Mouse (Mus musculus): ENCODE results near the gene Scrg1. TPM values are rescaled to one million over a fixed set of nuclear protein-coding genes. Genes with fewer than 3 reads are reported as not detected.

Gene Scrg1
- polyA plus RNA-seq, 1 experiment from 2014 or later = 1.8 TPM

- H3K27ac ChIP-seq (replicated peaks in 1 of 2; ENCODE audit: control insufficient read depth in 1 of 2, insufficient read depth in 1 of 2, low read depth in 2 of 2, low read length in 2 of 2) = peak overlapping the region; percentile 8 to 71; a peak in 3 of 4 replicates
- H3K4me3 ChIP-seq (ENCODE audit: control insufficient read depth in 1 of 2, insufficient read depth in 1 of 2, low read depth in 1 of 2, low read length in 2 of 2) = no peak overlapping the region
- ATAC-seq (ENCODE audit: insufficient number of reproducible peaks, insufficient read depth, low FRiP score, low read depth) = peak; percentile 66; the same call in 1 of the 2 replicates
- no peak overlapping the region for H3K4me2 ChIP-seq (ENCODE audit: low read length)
- H3K36me3 ChIP-seq (ENCODE audit: control insufficient read depth, insufficient read depth, low read length) = peaks cover 20% of the 10 kb centered on the region
- no peaks in the 10 kb centered on the region for H3K27me3 ChIP-seq (ENCODE audit: control insufficient read depth, insufficient read depth, low read length)
- no peaks in the 10 kb centered on the region for H3K9me3 ChIP-seq (ENCODE audit: control insufficient read depth, low read length)
- WGBS = 23% methylated on average over 3 of the region's 3 CpGs
- H3K9ac ChIP-seq (ENCODE audit: low read length) = no peak overlapping the region
- peaks cover 7 to 14% of the 10 kb centered on the region in 2 experiments; a peak in 3 of 4 replicates for H3K4me1 ChIP-seq (ENCODE audit: control insufficient read depth in 2 of 2, insufficient read depth in 2 of 2, low read length in 2 of 2)
Measured at GRCm38 (mm10) chr8:57478406-57478805, 22.7 kb downstream of the Scrg1 start.

GRCm38 (mm10) chr8:57479700-57480099 lies 24.0 kb downstream of the Scrg1 start:
- Histone ChIP-seq H3K9ac (ENCODE audit: low read length) (no peak overlapping the region), H3K4me1 (ENCODE audit: control insufficient read depth in 2 of 2, insufficient read depth in 2 of 2, low read length in 2 of 2) (peaks cover 7 to 14% of the 10 kb centered on the region in 2 experiments; a peak in 3 of 4 replicates), H3K4me3 (ENCODE audit: control insufficient read depth in 1 of 2, insufficient read depth in 1 of 2, low read depth in 1 of 2, low read length in 2 of 2) (no peak overlapping the region), H3K27ac (replicated peaks in 1 of 2; ENCODE audit: control insufficient read depth in 1 of 2, insufficient read depth in 1 of 2, low read depth in 2 of 2, low read length in 2 of 2) (no peak overlapping the region), H3K36me3 (ENCODE audit: control insufficient read depth, insufficient read depth, low read length) (peaks cover 28% of the 10 kb centered on the region), H3K4me2 (ENCODE audit: low read length) (no peak overlapping the region), H3K9me3 (ENCODE audit: control insufficient read depth, low read length) (no peaks in the 10 kb centered on the region), H3K27me3 (ENCODE audit: control insufficient read depth, insufficient read depth, low read length) (no peaks in the 10 kb centered on the region)
- ATAC-seq (ENCODE audit: insufficient number of reproducible peaks, insufficient read depth, low FRiP score, low read depth) = no peak
- WGBS = 94% methylated on average over 8 of the region's 8 CpGs

- 90% methylated on average over 4 of the region's 4 CpGs for WGBS
- Histone ChIP-seq H3K27me3 (ENCODE audit: control insufficient read depth, insufficient read depth, low read length) (no peaks in the 10 kb centered on the region), H3K9me3 (ENCODE audit: control insufficient read depth, low read length) (no peaks in the 10 kb centered on the region), H3K4me1 (ENCODE audit: control insufficient read depth in 2 of 2, insufficient read depth in 2 of 2, low read length in 2 of 2) (peaks cover 7 to 20% of the 10 kb centered on the region in 2 experiments; a peak in 3 of 4 replicates), H3K9ac (ENCODE audit: low read length) (no peak overlapping the region), H3K4me2 (ENCODE audit: low read length) (no peak overlapping the region), H3K4me3 (ENCODE audit: control insufficient read depth in 1 of 2, insufficient read depth in 1 of 2, low read depth in 1 of 2, low read length in 2 of 2) (no peak overlapping the region), H3K27ac (replicated peaks in 1 of 2; ENCODE audit: control insufficient read depth in 1 of 2, insufficient read depth in 1 of 2, low read depth in 2 of 2, low read length in 2 of 2) (no peak overlapping the region), H3K36me3 (ENCODE audit: control insufficient read depth, insufficient read depth, low read length) (peaks cover 34% of the 10 kb centered on the region)
- ATAC-seq (ENCODE audit: insufficient number of reproducible peaks, insufficient read depth, low FRiP score, low read depth) = no peak
Measured at GRCm38 (mm10) chr8:57480606-57481005, 24.9 kb downstream of the Scrg1 start.

- H3K9me3 ChIP-seq (ENCODE audit: control insufficient read depth, low read length) = no peaks in the 10 kb centered on the region
- peaks cover 0 to 8% of the 10 kb centered on the region in 2 experiments; a peak in 1 of 4 replicates for H3K4me1 ChIP-seq (ENCODE audit: control insufficient read depth in 2 of 2, insufficient read depth in 2 of 2, low read length in 2 of 2)
- no peaks in the 10 kb centered on the region for H3K27me3 ChIP-seq (ENCODE audit: control insufficient read depth, insufficient read depth, low read length)
- H3K9ac ChIP-seq (ENCODE audit: low read length) = peak overlapping the region; percentile 98
- peak overlapping the region; percentile 71 for H3K4me2 ChIP-seq (ENCODE audit: low read length)
- peak overlapping the region; percentile 94 to 97 for H3K27ac ChIP-seq (replicated peaks in 1 of 2; ENCODE audit: control insufficient read depth in 1 of 2, insufficient read depth in 1 of 2, low read depth in 2 of 2, low read length in 2 of 2)
- H3K36me3 ChIP-seq (ENCODE audit: control insufficient read depth, insufficient read depth, low read length) = peaks cover 31% of the 10 kb centered on the region
- under 1% methylated on average over 53 of the region's 54 CpGs for whole genome bisulfite sequencing
- peak; percentile 49 for ATAC-seq (ENCODE audit: insufficient number of reproducible peaks, insufficient read depth, low FRiP score, low read depth)
- H3K4me3 ChIP-seq (ENCODE audit: control insufficient read depth in 1 of 2, insufficient read depth in 1 of 2, low read depth in 1 of 2, low read length in 2 of 2) = peak overlapping the region; percentile 90 to 95
Measured at GRCm38 (mm10) chr8:57486491-57487440, 31.0 kb downstream of the Scrg1 start.

GRCm38 (mm10) chr8:57487441-57488155 lies 31.9 kb downstream of the Scrg1 start, which contains the start of gene Sap30:
TSS of gene Sap30 (minus strand) at chr8:57487860.
- Histone ChIP-seq H3K4me2 (ENCODE audit: low read length) (peak within 1 kb of the TSS; percentile 71), H3K36me3 (ENCODE audit: control insufficient read depth, insufficient read depth, low read length) (peaks cover 24% of the 10 kb centered on the region), H3K9ac (ENCODE audit: low read length) (peak within 1 kb of the TSS; percentile 98), H3K27ac (replicated peaks in 1 of 2; ENCODE audit: control insufficient read depth in 1 of 2, insufficient read depth in 1 of 2, low read depth in 2 of 2, low read length in 2 of 2) (peak within 1 kb of the TSS; percentile 97 to 100), H3K4me3 (ENCODE audit: control insufficient read depth in 1 of 2, insufficient read depth in 1 of 2, low read depth in 1 of 2, low read length in 2 of 2) (peak within 1 kb of the TSS; percentile 94 to 95), H3K4me1 (ENCODE audit: control insufficient read depth in 2 of 2, insufficient read depth in 2 of 2, low read length in 2 of 2) (peaks cover 0 to 8% of the 10 kb centered on the region in 2 experiments; a peak in 1 of 4 replicates), H3K27me3 (ENCODE audit: control insufficient read depth, insufficient read depth, low read length) (no peaks in the 10 kb centered on the region), H3K9me3 (ENCODE audit: control insufficient read depth, low read length) (no peaks in the 10 kb centered on the region)
- WGBS = under 1% methylated on average over 60 of the region's 66 CpGs
- ATAC-seq (ENCODE audit: insufficient number of reproducible peaks, insufficient read depth, low FRiP score, low read depth) = peak; percentile 98

- peak overlapping the region; percentile 71 for H3K4me2 ChIP-seq (ENCODE audit: low read length)
- H3K9ac ChIP-seq (ENCODE audit: low read length) = peak overlapping the region; percentile 86
- peaks cover 0 to 8% of the 10 kb centered on the region in 2 experiments; a peak in 1 of 4 replicates for H3K4me1 ChIP-seq (ENCODE audit: control insufficient read depth in 2 of 2, insufficient read depth in 2 of 2, low read length in 2 of 2)
- peak; percentile 53; the same call in 1 of the 2 replicates for ATAC-seq (ENCODE audit: insufficient number of reproducible peaks, insufficient read depth, low FRiP score, low read depth)
- WGBS = 0% methylated on average over 25 of the region's 25 CpGs
- H3K27ac ChIP-seq (replicated peaks in 1 of 2; ENCODE audit: control insufficient read depth in 1 of 2, insufficient read depth in 1 of 2, low read depth in 2 of 2, low read length in 2 of 2) = peak overlapping the region; percentile 97 to 100
- H3K36me3 ChIP-seq (ENCODE audit: control insufficient read depth, insufficient read depth, low read length) = peaks cover 19% of the 10 kb centered on the region
- no peaks in the 10 kb centered on the region for H3K27me3 ChIP-seq (ENCODE audit: control insufficient read depth, insufficient read depth, low read length)
- H3K4me3 ChIP-seq (ENCODE audit: control insufficient read depth in 1 of 2, insufficient read depth in 1 of 2, low read depth in 1 of 2, low read length in 2 of 2) = peak overlapping the region; percentile 94 to 95
- H3K9me3 ChIP-seq (ENCODE audit: control insufficient read depth, low read length) = no peaks in the 10 kb centered on the region
Measured at GRCm38 (mm10) chr8:57488312-57488765, 32.6 kb downstream of the Scrg1 start.

GRCm38 (mm10) chr8:57489366-57489765 lies 33.6 kb downstream of the Scrg1 start:
- Histone ChIP-seq H3K36me3 (ENCODE audit: control insufficient read depth, insufficient read depth, low read length) (peaks cover 14% of the 10 kb centered on the region; the same call in 1 of the 2 replicates), H3K27me3 (ENCODE audit: control insufficient read depth, insufficient read depth, low read length) (no peaks in the 10 kb centered on the region), H3K27ac (replicated peaks in 1 of 2; ENCODE audit: control insufficient read depth in 1 of 2, insufficient read depth in 1 of 2, low read depth in 2 of 2, low read length in 2 of 2) (peak overlapping the region; percentile 9 to 97; a peak in 3 of 4 replicates), H3K9ac (ENCODE audit: low read length) (no peak overlapping the region), H3K4me2 (ENCODE audit: low read length) (peak overlapping the region; percentile 71), H3K4me3 (ENCODE audit: control insufficient read depth in 1 of 2, insufficient read depth in 1 of 2, low read depth in 1 of 2, low read length in 2 of 2) (no peak overlapping the region), H3K4me1 (ENCODE audit: control insufficient read depth in 2 of 2, insufficient read depth in 2 of 2, low read length in 2 of 2) (peaks cover 0 to 8% of the 10 kb centered on the region in 2 experiments; a peak in 1 of 4 replicates), H3K9me3 (ENCODE audit: control insufficient read depth, low read length) (no peaks in the 10 kb centered on the region)
- ATAC-seq (ENCODE audit: insufficient number of reproducible peaks, insufficient read depth, low FRiP score, low read depth) = no peak
- WGBS = 100% methylated on average over 1 of the region's 1 CpGs
